Mouse (Mus musculus) embryonic fibroblast, embryonic 13.5 days (primary cell): Measurements from ENCODE around the gene Hrnr.

Experiments
- CTCF ChIP-seq: IDR thresholded peaks from 2 replicates; pipeline ENCODE4 v1.5.1; 2011; ENCODE audit warnings: mild to moderate bottlenecking, control low read depth, low read length, moderate library complexity, borderline replicate concordance; ENCODE audit not compliant: insufficient read depth
- POLR2A ChIP-seq: IDR thresholded peaks from 2 replicates; pipeline ENCODE4 v1.6.1; 2011; ENCODE audit warnings: low read depth, mild to moderate bottlenecking, control low read depth, low read length, moderate library complexity

DNA sequence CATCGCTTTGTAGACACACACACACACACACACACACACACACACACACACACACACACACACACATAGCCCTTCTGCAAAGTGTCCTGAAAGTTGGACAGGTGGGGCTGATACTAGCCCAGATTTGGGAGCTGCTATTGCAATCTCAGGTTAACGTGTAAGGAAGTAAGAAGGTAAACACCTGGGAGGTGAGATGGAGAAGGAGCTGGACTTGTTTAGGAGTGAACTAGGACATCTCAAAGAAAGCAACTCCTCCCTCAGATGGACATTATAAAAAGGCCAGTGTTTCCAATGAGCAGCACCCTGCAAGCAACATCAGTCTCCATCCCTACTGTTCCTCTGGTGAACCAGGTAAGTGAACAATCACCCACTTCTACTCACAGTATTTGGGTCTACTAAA is at the start of gene Hrnr:
- TF ChIP-seq POLR2A (no peak), CTCF (no peak)
